Mouse (Mus musculus) thymus, postnatal 14 days (tissue): ENCODE measurements at regions not wholly inside any gene's neighbourhood (a gene's known extent, or its start where the extent isn't known, plus 50 kb on each side); places are given as distances from the start of the nearest gene placed in this dataset.
"Not testable (repeated sequence)": the region's sequence is repeated elsewhere in the genome, so short reads cannot be mapped to it uniquely, and the experiment has no call there.

ENCODE experiments used
- DNase-seq: peaks from one replicate; pipeline ENCODE4 v3.0.0; 2021

DNA sequence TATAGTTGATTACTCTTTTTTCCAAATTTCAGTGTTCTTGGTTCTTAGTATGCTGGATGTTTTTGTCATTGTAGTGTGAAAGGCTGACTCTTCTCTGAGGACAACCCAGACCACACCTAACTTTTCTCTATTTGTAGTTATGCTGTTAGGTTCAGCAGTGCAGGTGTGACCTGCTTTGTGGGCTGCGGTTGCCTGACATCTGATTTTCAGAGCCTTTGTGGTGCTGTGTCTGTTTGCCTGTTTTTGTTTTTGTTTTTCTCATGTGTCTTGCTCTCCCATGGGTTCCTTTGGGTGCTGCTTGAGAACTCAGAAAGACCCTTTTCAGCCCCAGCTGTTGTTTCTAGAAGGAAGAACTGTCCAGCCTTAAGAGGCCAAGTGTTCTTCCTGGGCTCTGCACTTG lies 52.0 kb upstream of the Trpm1 start:
- DNase-seq = peak; percentile 78

DNA sequence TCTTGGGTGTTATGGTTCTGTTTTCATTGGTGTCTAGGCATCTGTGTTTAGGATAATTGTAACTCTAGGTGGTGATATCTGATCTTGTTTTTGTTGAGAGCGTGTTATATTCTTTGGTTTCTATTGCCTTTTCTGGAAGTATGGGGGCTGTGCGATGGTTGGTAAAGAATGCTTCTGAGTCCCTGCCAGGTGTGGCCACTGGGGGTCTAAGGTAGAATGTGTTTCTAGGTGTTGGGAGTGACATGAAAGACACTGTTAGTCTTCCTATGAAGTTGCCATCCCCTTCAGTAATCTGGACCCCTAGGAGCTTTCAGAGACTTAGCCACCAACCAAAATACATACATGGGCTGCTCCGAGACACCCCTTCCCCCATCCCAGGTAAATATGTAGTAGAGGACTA lies 54.0 kb upstream of the Trpm1 start:
- DNase-seq = peak; percentile 56

GRCm38 (mm10) chr7:64090067-64090466 lies 63.6 kb upstream of the Trpm1 start:
- no peak for DNase-seq

GRCm38 (mm10) chr7:64089034-64089433 lies 64.6 kb upstream of the Trpm1 start:
- no peak for DNase-seq

DNA sequence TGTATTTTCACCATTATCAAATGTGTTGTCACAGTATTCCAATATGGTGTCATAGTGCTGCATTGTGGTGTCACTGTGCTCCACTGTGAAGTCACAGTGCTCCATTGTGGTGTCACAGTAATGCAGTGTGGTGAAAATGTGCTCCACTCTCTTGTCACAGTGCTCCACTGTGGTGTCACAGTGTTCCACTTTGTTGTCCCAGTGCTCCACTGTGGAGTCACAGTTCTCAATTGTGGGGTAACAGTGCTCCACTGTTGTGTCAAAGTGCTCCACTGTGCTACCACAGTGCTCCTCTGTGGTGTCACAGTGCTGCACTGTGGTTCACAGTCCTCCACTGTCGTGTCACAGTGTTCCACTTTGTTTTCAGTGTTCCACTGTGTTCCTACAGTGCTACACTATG lies 69.7 kb upstream of the Trpm1 start:
- not testable (repeated sequence) for DNase-seq

DNA sequence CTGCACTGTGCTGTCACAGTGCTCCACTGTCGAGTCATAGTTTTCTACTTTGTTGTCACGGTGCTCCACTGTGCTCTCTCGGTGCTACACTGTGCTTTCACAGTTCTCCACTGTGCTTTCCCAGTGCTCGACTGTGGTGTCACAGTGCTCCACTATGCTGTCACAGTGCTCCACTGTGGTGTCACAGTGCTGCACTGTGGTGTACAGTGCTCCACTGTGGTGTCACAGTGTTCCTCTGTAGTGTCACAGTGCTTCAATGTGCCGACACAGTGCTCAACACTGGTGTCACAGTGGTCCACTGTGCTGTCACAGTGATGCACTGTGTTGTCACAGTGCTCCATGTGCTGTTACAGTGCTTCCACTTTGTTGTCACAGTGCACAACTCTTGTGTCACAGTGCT lies 71.0 kb upstream of the Trpm1 start:
- no peak for DNase-seq

- no peak for DNase-seq
Observed at GRCm38 (mm10) chr7:64082201-64082600, 71.4 kb upstream of the Trpm1 start.

GRCm38 (mm10) chr7:64081618-64082017 lies 72.0 kb upstream of the Trpm1 start:
- peak; percentile 3 for DNase-seq

GRCm38 (mm10) chr7:64081019-64081418 lies 72.6 kb upstream of the Trpm1 start:
- DNase-seq = peak; percentile 4

DNA sequence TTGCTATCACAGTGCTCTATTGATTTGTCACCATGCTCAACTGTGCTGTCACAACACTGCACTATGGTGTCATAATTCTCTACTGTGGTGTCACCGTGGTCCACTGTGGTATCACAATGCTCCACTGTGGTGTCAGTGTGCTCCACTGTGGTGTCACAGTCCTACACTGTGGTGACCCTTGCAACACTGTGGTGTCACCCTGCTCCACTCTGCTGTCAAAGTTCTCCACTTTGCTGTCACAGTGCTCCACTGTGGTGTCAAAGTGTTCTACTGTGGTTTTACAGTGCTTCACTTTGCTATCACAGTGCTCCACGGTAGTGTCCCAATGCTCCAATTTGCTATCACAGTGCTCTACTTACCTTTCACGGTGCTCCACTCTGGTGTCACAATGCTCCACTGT lies 74.3 kb upstream of the Trpm1 start:
- peak; percentile 2 for DNase-seq

GRCm38 (mm10) chr7:64078646-64079045 lies 75.0 kb upstream of the Trpm1 start:
- no peak for DNase-seq

DNA sequence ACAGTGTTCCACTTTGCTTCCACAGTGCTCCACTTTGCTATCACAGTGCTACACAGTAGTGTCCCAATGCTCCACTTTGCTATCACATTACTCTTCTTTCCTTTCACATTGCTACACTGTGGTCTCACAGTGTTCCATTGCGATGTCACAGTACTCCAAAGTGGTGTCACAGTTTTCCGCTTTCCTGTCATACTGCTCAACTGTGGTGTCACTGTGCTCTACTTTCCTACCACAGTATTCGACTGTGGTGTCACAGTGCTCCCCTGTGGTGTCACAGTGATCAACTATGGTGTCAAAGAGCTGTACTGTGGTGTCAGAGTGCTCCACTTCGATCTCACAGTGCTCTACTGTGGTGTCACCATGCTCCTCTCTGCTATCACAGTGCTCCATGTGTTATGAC lies 76.1 kb upstream of the Trpm1 start:
- peak; percentile 49 for DNase-seq

DNA sequence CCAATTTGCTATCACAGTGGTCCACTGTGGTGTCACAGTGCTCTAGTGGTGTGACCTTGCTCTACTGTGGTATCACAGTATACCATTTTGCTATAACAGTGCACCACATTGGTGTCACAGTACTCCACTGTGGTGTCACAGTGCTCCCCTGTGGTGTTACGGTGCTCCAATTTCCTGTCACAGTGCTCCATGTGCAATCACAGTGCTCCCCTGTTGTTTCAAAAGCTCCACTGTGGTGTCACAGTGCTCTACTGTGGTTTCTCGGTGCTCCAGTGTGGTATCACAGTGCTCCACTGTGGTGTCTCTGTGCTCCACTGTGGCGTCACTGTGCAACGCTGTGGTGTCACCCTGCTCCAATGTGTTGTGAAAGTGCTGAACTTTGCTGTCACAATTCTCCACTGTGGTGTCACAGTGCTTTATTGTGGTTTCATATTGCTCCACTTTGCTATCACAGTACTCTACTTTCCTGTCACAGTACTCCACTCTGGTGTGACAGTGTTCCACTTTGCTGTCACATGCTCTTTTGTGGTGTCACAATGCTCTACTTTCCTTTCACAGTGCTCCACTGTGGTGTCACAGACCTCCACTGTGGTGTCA lies 76.8 kb upstream of the Trpm1 start:
- DNase-seq = peak; percentile 14

GRCm38 (mm10) chr7:64075696-64076313 lies 77.8 kb upstream of the Trpm1 start:
- DNase-seq = peak; percentile 2

- no peak for DNase-seq
Observed at GRCm38 (mm10) chr7:64074661-64075234, 78.9 kb upstream of the Trpm1 start.

- DNase-seq = peak; percentile 2
Observed at GRCm38 (mm10) chr7:64074186-64074585, 79.4 kb upstream of the Trpm1 start.

GRCm38 (mm10) chr7:64073781-64074180 lies 79.9 kb upstream of the Trpm1 start:
- peak; percentile 1 for DNase-seq

- DNase-seq = no peak
Observed at GRCm38 (mm10) chr7:64070930-64071329, 82.7 kb upstream of the Trpm1 start.

DNA sequence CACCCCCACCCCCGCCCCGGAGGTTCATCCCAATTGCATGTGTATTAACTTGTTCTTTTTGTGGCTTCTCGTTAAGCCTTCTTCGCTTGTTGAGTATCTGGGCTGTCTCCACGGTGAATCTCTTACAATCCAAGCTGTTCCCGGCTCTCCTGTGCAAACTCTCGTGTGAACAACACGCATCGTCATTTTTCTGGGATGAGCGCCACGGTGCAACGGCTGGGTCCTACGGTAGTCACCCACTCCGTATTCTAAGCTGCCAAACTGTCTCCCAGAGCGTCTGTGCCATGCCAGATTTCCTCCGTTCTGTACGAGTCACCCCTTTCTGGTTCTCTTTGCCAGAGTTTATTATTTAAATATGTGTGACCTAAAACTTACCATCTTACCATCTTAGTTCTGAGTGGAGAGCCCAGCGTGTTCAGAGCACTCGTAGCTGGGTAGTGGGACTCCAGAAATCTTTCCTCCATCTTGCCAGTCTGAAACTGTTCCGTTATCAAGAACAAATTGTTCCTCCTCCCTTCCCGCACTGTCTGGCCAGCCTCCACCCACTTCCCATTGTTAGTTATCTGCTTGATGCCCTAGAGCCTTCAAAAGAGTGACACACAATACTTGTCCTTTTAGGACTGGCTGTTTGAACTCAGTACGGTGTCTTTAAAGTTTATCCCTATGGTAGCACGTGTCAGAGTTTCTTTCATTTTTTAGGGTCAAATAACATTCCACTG lies 87.9 kb upstream of the Trpm1 start:
- DNase-seq = no peak

GRCm38 (mm10) chr7:64064460-64065241 lies 89.0 kb upstream of the Trpm1 start:
- DNase-seq = no peak

DNA sequence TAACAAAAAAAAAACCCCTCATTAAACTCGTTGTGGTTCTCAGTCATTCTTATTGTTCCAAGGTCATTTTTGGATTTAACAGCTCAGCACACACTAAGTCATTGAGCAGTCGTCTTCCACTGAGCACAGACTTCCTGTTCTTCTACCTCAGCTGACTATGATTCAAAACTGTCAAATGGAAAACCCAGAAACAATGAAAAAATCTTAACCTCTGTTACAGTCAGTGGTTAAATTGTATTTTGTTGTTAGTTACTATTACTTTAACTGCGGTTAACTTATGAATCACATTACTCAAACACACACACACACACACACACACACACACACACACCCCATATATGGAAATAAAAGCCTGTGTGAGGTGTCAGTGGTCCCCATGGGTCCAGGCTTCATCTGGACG lies 92.5 kb upstream of the Trpm1 start:
- no peak for DNase-seq

GRCm38 (mm10) chr7:64060582-64060981 lies 93.1 kb upstream of the Trpm1 start:
- no peak for DNase-seq

GRCm38 (mm10) chr7:64060051-64060450 lies 93.6 kb upstream of the Trpm1 start:
- peak; percentile 59 for DNase-seq
